Mouse (Mus musculus): ENCODE results near the gene Gsta4.
"Not testable (repeated sequence)": the region's sequence is repeated elsewhere in the genome, so short reads cannot be mapped to it uniquely, and the experiment has no call there.

GRCm38 (mm10) chr9:78255683-78256470 is 73.3 kb downstream of the Gsta4 start:
- TF ChIP-seq CTCF, EP300 (IDR thresholded peaks at IDR 0.05; ENCODE audit: low read depth): not testable (repeated sequence)
